Mouse (Mus musculus) heart, adult 2 months (tissue): ENCODE measurements around the gene Specc1. TPM values are rescaled to one million over a fixed set of nuclear protein-coding genes. Genes with fewer than 3 reads are reported as not detected.
A peak's percentile ranks its signal among the peaks of the same experiment; 100 is the strongest.

Source experiments
- DNase-seq, 2 experiments: peaks; one replicate each; pipeline ENCODE4 v3.0.0; 2021
- H3K27ac ChIP-seq: fragments of 200-600 bp; 2 replicates; pipeline ENCODE4 v1.8.1; 2022
- H3K27me3 ChIP-seq: fragments of 200-500 bp; 2 replicates; pipeline ENCODE4 v1.6.1; 2012; ENCODE audit warnings: mild to moderate bottlenecking, low read length, inconsistent platforms, mixed read lengths; ENCODE audit not compliant: control insufficient read depth, insufficient read depth
- H3K36me3 ChIP-seq: fragments of 200-500 bp; 2 replicates; pipeline ENCODE4 v1.6.1; 2012; ENCODE audit warnings: low read length, inconsistent platforms; ENCODE audit not compliant: control insufficient read depth, insufficient read depth
- H3K4me1 ChIP-seq: fragments of 200-500 bp; 2 replicates; pipeline ENCODE4 v1.6.1; 2011; ENCODE audit warnings: low read length; ENCODE audit not compliant: control insufficient read depth, insufficient read depth
- H3K4me3 ChIP-seq: fragments of 200-600 bp; 2 replicates; pipeline ENCODE4 v1.8.1; 2022
- H3K79me2 ChIP-seq: fragments of 200-500 bp; replicated peaks from 2 replicates; pipeline ENCODE4 v1.6.1; 2012; ENCODE audit warnings: mild to moderate bottlenecking, inconsistent platforms, low read length, moderate library complexity, mixed read lengths; ENCODE audit not compliant: control insufficient read depth, insufficient read depth
- H3K9ac ChIP-seq: fragments of 200-500 bp; 2 replicates; pipeline ENCODE4 v1.6.1; 2012; ENCODE audit warnings: low read depth, mild to moderate bottlenecking, control low read depth, inconsistent platforms, low read length, mixed read lengths
- CTCF ChIP-seq: fragments of 200-600 bp; IDR thresholded peaks from 2 replicates; pipeline ENCODE4 v1.8.1; 2022; ENCODE audit warnings: antibody characterized with exemption, mild to moderate bottlenecking, moderate library complexity
- EP300 ChIP-seq: fragments of 200-500 bp; IDR thresholded peaks from 2 replicates; pipeline ENCODE4 v1.6.1; 2011; ENCODE audit warnings: low read depth, low read length, control low read depth; ENCODE audit not compliant: insufficient read depth
- POLR2A ChIP-seq: fragments of 200-500 bp; IDR thresholded peaks from 2 replicates; pipeline ENCODE4 v1.6.1; 2011; ENCODE audit warnings: mild to moderate bottlenecking, low read depth, low read length, control low read depth; ENCODE audit not compliant: insufficient read depth
- WGBS: fragments of 180-500 bp; shearing (Covaris S2); methylation state at CpG from one replicate; pipeline ENCODE4 v1.1.7; 2018; 5-methylcytosine and 5-hydroxymethylcytosine counted together
- intact Hi-C: fragments of 180-260 bp; cut with DNase I; formaldehyde crosslinking; loops from one replicate; pipeline ENCODE4 v1.15.1; 2025
- polyA plus RNA-seq: library from polyadenylated mRNA; depleted of rRNA; stranded (reverse); fragments of >200 nt; gene quantifications from 2 replicates; pipeline ENCODE4 v1.2.3, GENCODE M21; 2012
- total RNA-seq, 2 experiments: library from RNA; stranded (reverse); gene quantifications; 2 replicates each; pipeline ENCODE4 v1.2.3; 2021

The Specc1 gene
- total and polyA plus RNA-seq, 3 experiments, result 3.5 to 21.6 (median 4.6) TPM

GRCm38 (mm10) chr11:62248401-62249244, 292.1 kb downstream of the Specc1 start, which contains the start of gene Adora2b:
Gene Adora2b (plus strand): TSS chr11:62248984.
- DNase-seq, result peak; percentile 74 to 78
- intact Hi-C loops, result loop anchor here (5.0 kb wide), 1 partner anchor 76 kb away; no protein-coding TSS in a partner anchor
- TF ChIP-seq EP300 (no peak), CTCF (no peak), POLR2A (0 out of 2 replicates have a peak, but pooled peaks have one; percentile 22)
- Histone ChIP-seq H3K4me1 (no peaks in the 10 kb centered on the region; the same call in 1 of the 2 replicates), H3K4me3 (peak within 1 kb of the TSS; percentile 58), H3K27ac (peak within 1 kb of the TSS; percentile 40), H3K36me3 (no peaks in the 10 kb centered on the region), H3K9ac (peak within 1 kb of the TSS; percentile 73), H3K27me3 (peaks cover 3% of the 10 kb centered on the region; the same call in 1 of the 2 replicates), H3K79me2 (no peaks in the 10 kb centered on the region)
- under 1% methylated on average over 66 of the region's 69 CpGs for WGBS

GRCm38 (mm10) chr11:62249266-62250037, 292.9 kb downstream of the Specc1 start:
- Histone ChIP-seq H3K27ac (peak overlapping the region; percentile 38), H3K27me3 (peaks cover 3% of the 10 kb centered on the region; the same call in 1 of the 2 replicates), H3K79me2 (no peaks in the 10 kb centered on the region), H3K4me1 (no peaks in the 10 kb centered on the region; the same call in 1 of the 2 replicates), H3K4me3 (peak overlapping the region; percentile 58), H3K9ac (peak overlapping the region; percentile 73), H3K36me3 (no peaks in the 10 kb centered on the region)
- DNase-seq, result peak; percentile 43 to 52
- TF ChIP-seq CTCF, result peak; percentile 29; the same call in 1 of the 2 replicates
- no peak for TF ChIP-seq EP300
- 4% methylated on average over 35 of the region's 35 CpGs for WGBS
- intact Hi-C loops, result loop anchor here (5.0 kb wide), 1 partner anchor 77 kb away; no protein-coding TSS in a partner anchor

GRCm38 (mm10) chr11:62251047-62251446, 294.5 kb downstream of the Specc1 start:
- intact Hi-C loops, result no loop called here
- peaks cover 3% of the 10 kb centered on the region; the same call in 1 of the 2 replicates for H3K27me3 ChIP-seq
- no peaks in the 10 kb centered on the region for H3K79me2 ChIP-seq
- 49% methylated on average over 11 of the region's 11 CpGs for WGBS
- H3K36me3 ChIP-seq, result no peaks in the 10 kb centered on the region
- H3K9ac ChIP-seq, result no peak overlapping the region
- TF ChIP-seq EP300 (no peak), CTCF (no peak), POLR2A (no peak)
- no peaks in the 10 kb centered on the region; the same call in 1 of the 2 replicates for H3K4me1 ChIP-seq
- no peak overlapping the region for H3K4me3 ChIP-seq
- DNase-seq, result peak in 1 of 2 experiments; percentile 42
- H3K27ac ChIP-seq, result no peak overlapping the region

GRCm38 (mm10) chr11:62253380-62253779, 296.8 kb downstream of the Specc1 start:
- WGBS, result 83% methylated on average over 5 of the region's 5 CpGs
- H3K4me1 ChIP-seq, result no peaks in the 10 kb centered on the region; the same call in 1 of the 2 replicates
- no peak for TF ChIP-seq EP300
- no peak for TF ChIP-seq CTCF
- TF ChIP-seq POLR2A, result no peak
- H3K27ac ChIP-seq, result no peak overlapping the region
- H3K9ac ChIP-seq, result no peak overlapping the region
- intact Hi-C loops, result no loop called here
- H3K4me3 ChIP-seq, result no peak overlapping the region
- H3K27me3 ChIP-seq, result peaks cover 3% of the 10 kb centered on the region; the same call in 1 of the 2 replicates
- H3K36me3 ChIP-seq, result no peaks in the 10 kb centered on the region
- no peaks in the 10 kb centered on the region for H3K79me2 ChIP-seq
- no peak for DNase-seq

- DNase-seq, result no peak
- intact Hi-C loops, result no loop called here
- WGBS, result 63% methylated on average over 5 of the region's 5 CpGs
Observed at GRCm38 (mm10) chr11:62259214-62259613, 302.7 kb downstream of the Specc1 start.

More at GRCm38 (mm10) chr11:62259214-62259613, 302.7 kb downstream of the Specc1 start:
- H3K27ac ChIP-seq, result no peak overlapping the region
- H3K27me3 ChIP-seq, result no peaks in the 10 kb centered on the region
- H3K79me2 ChIP-seq, result no peaks in the 10 kb centered on the region
- H3K36me3 ChIP-seq, result no peaks in the 10 kb centered on the region
- H3K4me1 ChIP-seq, result no peaks in the 10 kb centered on the region
- H3K4me3 ChIP-seq, result no peak overlapping the region
- TF ChIP-seq EP300, result no peak
- no peak overlapping the region for H3K9ac ChIP-seq
